Mouse (Mus musculus) heart, embryonic 10.5 days (tissue): ENCODE data around the gene Tet1. TPM values are rescaled to one million over a fixed set of nuclear protein-coding genes. Genes with fewer than 3 reads are reported as not detected.
A peak's percentile ranks its signal among the peaks of the same experiment; 100 is the strongest.

ENCODE experiments used
- DNase-seq: peaks from one replicate; pipeline ENCODE4 v3.0.0-alpha.2; 2017; ENCODE audit warnings: low spot score
- H3K27ac ChIP-seq: fragments of 300-500 bp; sonication (generic); 2 replicates; pipeline ENCODE4 v1.5.1; 2016; ENCODE audit warnings: mild to moderate bottlenecking
- H3K27me3 ChIP-seq: fragments of 300-500 bp; sonication (generic); 2 replicates; pipeline ENCODE4 v1.6.1; 2016; ENCODE audit warnings: mild to moderate bottlenecking; ENCODE audit not compliant: poor library complexity, insufficient read depth, severe bottlenecking
- H3K36me3 ChIP-seq: fragments of 300-500 bp; sonication (generic); 2 replicates; pipeline ENCODE4 v1.6.1; 2016; ENCODE audit warnings: mild to moderate bottlenecking, moderate library complexity
- H3K4me1 ChIP-seq: fragments of 300-500 bp; sonication (generic); 2 replicates; pipeline ENCODE4 v1.6.1; 2016; ENCODE audit warnings: mild to moderate bottlenecking
- H3K4me3 ChIP-seq: fragments of 300-500 bp; sonication (generic); 2 replicates; pipeline ENCODE4 v1.5.1; 2016; ENCODE audit warnings: mild to moderate bottlenecking, moderate library complexity
- H3K9me3 ChIP-seq: fragments of 300-500 bp; sonication (generic); 2 replicates; pipeline ENCODE4 v1.6.1; 2016; ENCODE audit warnings: mild to moderate bottlenecking, moderate library complexity
- WGBS: fragments of 180-500 bp; shearing (Covaris S2); methylation state at CpG from one replicate; pipeline ENCODE4 v1.1.7; 2016; 5-methylcytosine and 5-hydroxymethylcytosine counted together
- polyA plus RNA-seq: library from polyadenylated mRNA; unstranded; fragments of >200 nt; fragmentation: Nextera tagmentation; extraction: Ambion mirVana; gene quantifications from 2 replicates; pipeline ENCODE4 v1.2.1, GENCODE M21; 2016

Gene Tet1
- polyA plus RNA-seq, 1 experiment from 2014 or later: 30.3 TPM

DNA sequence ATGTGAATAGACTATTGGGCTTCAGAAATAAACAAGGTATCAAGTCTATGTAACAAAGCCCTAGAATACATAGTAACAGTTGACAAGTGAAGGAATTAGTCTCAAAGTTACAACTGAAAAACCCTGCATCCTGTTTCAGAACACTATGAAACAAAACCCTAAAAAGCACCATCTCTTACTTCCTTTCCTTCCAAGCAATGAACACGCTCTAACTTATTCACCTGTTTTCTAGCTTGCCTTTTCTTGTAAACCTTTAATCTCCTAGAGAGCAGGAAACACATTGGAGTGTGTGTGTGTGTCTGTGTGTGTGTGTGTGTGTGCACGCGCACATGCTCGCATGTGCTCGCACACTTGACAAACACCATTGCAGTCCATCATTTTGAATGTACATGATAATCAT is 49.8 kb downstream of the Tet1 start:
- Histone ChIP-seq H3K36me3 (peaks cover 21% of the 10 kb centered on the region), H3K9me3 (no peaks in the 10 kb centered on the region), H3K4me3 (no peak overlapping the region), H3K27me3 (no peaks in the 10 kb centered on the region), H3K27ac (no peak overlapping the region), H3K4me1 (peaks cover 37% of the 10 kb centered on the region)
- no peak for DNase-seq
- 90% methylated on average over 5 of the region's 5 CpGs for WGBS

DNA sequence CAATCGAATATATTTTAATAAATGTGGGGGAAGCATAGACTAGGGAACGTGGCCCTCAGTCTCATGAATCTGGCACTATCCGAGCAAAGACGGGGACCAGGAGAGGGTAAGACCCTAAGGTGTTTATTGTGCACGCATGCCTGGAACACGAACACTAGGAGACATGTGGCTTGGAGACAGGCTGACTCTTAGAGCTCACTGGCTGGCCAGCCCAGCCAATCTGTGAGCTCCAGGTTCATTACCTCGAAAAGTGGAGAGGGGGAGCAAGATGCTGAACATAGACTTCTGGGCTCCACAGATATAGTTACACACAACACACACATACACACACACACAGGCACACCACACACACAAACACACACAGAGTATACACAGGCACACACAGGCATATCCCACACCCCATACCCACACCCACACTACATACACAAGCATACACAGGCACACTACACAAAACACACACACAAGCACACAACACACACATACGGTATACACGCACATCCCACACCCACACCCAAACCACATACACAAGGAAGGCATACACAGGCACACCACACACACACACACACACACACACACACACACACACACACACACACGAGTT is 52.0 kb downstream of the Tet1 start:
- DNase-seq: no peak
- H3K4me1 ChIP-seq: peaks cover 31% of the 10 kb centered on the region
- peaks cover 12% of the 10 kb centered on the region for H3K36me3 ChIP-seq
- no peaks in the 10 kb centered on the region for H3K9me3 ChIP-seq
- H3K4me3 ChIP-seq: no peak overlapping the region
- peak overlapping the region; percentile 69 for H3K27ac ChIP-seq
- WGBS: 79% methylated on average over 10 of the region's 10 CpGs
- H3K27me3 ChIP-seq: no peaks in the 10 kb centered on the region

DNA sequence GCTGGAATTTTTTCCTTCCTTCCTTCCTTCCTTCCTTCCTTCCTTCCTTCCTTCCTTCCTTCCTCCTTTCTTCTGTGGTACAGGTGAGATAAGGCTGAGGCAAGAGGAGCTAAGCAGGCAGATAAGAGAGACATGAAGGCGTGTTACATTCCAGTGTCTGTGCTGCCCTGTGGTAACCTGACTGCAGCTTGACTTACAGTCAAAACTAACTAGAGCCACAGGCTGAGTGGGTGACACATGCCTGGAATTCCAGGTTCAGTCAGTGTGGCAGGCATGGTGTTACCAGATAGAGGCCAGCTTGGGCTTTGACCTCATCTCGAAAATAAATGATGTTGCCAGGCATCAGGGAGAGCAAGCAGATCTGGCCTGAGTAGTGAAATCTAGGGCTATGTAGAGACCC is 53.8 kb downstream of the Tet1 start:
- Histone ChIP-seq H3K27me3 (no peaks in the 10 kb centered on the region), H3K4me3 (peak overlapping the region; percentile 10; the same call in 1 of the 2 replicates), H3K9me3 (no peaks in the 10 kb centered on the region), H3K4me1 (peaks cover 34% of the 10 kb centered on the region), H3K36me3 (peaks cover under 1% of the 10 kb centered on the region; the same call in 1 of the 2 replicates), H3K27ac (peak overlapping the region; percentile 84)
- WGBS: 8% methylated on average over 2 of the region's 2 CpGs
- peak; percentile 87 for DNase-seq

DNA sequence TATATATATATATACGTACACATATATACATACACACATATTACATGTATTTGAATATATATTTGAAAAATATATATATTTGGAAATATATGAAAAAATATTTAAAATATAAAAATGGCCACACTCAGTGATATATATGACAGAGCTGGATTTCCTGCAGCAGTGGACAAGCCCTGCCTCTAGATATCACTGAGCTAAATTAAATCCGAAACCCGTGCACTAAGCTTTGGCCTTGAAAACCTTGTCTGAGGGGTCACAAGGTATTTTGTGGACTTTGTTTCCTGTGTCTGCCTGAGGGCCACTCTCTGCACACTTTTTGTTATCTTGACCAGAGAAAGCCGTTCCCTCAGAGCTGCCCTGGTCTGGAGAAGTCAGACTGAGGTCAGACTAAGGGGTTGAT is 54.2 kb downstream of the Tet1 start:
- WGBS: 29% methylated on average over 4 of the region's 4 CpGs
- H3K4me3 ChIP-seq: peak overlapping the region; percentile 10; the same call in 1 of the 2 replicates
- H3K27ac ChIP-seq: peak overlapping the region; percentile 84
- no peaks in the 10 kb centered on the region; the same call in 1 of the 2 replicates for H3K36me3 ChIP-seq
- peaks cover 34% of the 10 kb centered on the region for H3K4me1 ChIP-seq
- DNase-seq: no peak
- no peaks in the 10 kb centered on the region for H3K27me3 ChIP-seq
- H3K9me3 ChIP-seq: no peaks in the 10 kb centered on the region

DNA sequence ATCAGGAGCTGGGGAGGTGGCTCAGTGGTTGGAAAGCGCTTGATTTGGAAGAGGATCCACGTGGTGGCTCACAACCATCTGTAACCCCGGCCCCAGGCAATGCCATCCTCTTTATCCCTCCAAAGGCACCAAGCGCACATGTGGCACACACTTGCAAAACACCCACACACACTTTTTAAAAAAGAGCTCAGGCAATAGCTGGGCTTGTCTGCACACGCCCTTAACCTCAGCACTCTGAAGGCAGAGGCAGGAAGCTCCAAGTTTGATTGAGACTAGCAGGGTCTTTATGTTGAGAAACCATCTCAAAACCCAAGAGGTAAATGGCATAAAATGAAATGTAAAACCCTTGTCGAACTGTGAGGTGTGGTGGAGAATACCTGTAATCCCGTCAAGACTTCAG is 57.2 kb downstream of the Tet1 start:
- DNase-seq: no peak
- Histone ChIP-seq H3K27ac (0 out of 2 replicates have a peak overlapping the region, but pooled peaks have one; percentile 16), H3K4me3 (no peak overlapping the region), H3K9me3 (no peaks in the 10 kb centered on the region), H3K27me3 (no peaks in the 10 kb centered on the region), H3K4me1 (peaks cover 25% of the 10 kb centered on the region), H3K36me3 (no peaks in the 10 kb centered on the region)
- WGBS: 79% methylated on average over 7 of the region's 7 CpGs

DNA sequence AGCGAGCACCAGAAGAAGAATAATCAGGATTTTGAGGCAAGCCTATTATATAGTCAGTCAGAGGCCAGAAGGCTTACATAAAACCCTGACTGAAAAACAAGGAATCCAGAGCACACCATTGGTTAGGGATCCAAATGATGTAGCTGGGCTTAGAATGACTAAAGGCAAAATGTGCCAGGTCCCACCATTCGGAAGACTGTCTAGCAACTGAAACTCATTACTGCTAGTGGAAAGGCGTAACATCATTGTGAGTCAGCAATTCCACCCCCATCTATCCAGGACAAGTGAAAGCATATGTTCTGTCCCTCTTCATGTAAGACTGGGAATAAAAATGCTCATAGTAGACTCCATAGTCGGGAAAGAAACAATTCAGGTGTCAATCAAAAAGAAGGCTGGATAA is 57.8 kb downstream of the Tet1 start:
- DNase-seq: no peak
- Histone ChIP-seq H3K4me3 (no peak overlapping the region), H3K9me3 (no peaks in the 10 kb centered on the region), H3K36me3 (no peaks in the 10 kb centered on the region), H3K27ac (no peak overlapping the region), H3K4me1 (peaks cover 20% of the 10 kb centered on the region), H3K27me3 (no peaks in the 10 kb centered on the region)
- WGBS: 74% methylated on average over 4 of the region's 4 CpGs

DNA sequence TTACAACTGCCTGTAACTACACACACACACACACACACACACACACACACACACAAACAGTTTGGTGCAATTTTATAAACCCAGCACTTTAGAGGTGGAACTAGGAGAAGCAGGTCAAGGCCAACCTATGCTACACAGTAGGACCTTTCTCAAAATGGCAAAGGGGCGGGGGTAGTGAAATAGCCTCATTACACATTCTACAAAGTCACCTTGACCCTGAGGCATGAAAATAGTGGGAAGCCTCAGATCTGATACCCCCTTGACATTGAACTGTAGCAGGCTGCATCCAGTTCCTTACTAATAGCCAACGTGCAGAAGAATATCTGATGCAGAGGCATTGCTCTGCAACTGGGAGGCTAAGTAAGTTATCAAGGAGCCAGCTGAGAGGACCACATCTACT is 60.0 kb downstream of the Tet1 start:
- H3K27ac ChIP-seq: no peak overlapping the region; the same call in 1 of the 2 replicates
- no peaks in the 10 kb centered on the region for H3K9me3 ChIP-seq
- H3K36me3 ChIP-seq: no peaks in the 10 kb centered on the region
- no peaks in the 10 kb centered on the region for H3K27me3 ChIP-seq
- peaks cover 19% of the 10 kb centered on the region; the same call in 1 of the 2 replicates for H3K4me1 ChIP-seq
- no peak overlapping the region for H3K4me3 ChIP-seq
- no peak for DNase-seq
- WGBS: 87% methylated on average over 2 of the region's 2 CpGs

DNA sequence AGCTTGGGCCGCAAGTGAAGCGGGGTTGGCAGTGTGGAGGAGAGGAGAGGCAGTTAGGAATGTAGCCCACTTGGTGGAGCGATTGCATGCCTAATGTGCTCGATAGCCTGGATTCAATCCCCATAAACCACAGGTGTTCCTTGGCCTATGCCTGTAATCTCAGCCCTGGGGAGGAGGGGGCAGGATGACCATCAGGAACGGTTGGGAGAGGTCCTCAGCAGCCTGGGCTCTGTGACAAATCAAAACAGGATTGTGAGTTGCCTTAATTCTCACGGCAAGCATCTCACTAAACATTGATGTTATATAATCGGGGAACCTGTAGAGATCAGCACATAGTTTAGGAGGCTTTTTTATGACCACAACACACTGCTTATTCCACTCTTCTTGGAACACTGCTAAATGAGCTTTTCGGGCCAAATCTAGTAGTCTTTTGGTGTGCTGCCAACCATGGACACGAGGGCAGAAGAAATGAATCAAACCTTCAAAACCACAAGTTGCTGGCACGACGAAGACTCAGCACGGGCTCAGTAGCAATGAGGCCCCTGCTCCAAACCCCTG is 61.6 kb downstream of the Tet1 start:
- Histone ChIP-seq H3K27me3 (no peaks in the 10 kb centered on the region), H3K27ac (no peak overlapping the region), H3K4me1 (peaks cover 27% of the 10 kb centered on the region; the same call in 1 of the 2 replicates), H3K36me3 (no peaks in the 10 kb centered on the region), H3K9me3 (no peaks in the 10 kb centered on the region), H3K4me3 (no peak overlapping the region)
- no peak for DNase-seq
- WGBS: 82% methylated on average over 12 of the region's 12 CpGs

DNA sequence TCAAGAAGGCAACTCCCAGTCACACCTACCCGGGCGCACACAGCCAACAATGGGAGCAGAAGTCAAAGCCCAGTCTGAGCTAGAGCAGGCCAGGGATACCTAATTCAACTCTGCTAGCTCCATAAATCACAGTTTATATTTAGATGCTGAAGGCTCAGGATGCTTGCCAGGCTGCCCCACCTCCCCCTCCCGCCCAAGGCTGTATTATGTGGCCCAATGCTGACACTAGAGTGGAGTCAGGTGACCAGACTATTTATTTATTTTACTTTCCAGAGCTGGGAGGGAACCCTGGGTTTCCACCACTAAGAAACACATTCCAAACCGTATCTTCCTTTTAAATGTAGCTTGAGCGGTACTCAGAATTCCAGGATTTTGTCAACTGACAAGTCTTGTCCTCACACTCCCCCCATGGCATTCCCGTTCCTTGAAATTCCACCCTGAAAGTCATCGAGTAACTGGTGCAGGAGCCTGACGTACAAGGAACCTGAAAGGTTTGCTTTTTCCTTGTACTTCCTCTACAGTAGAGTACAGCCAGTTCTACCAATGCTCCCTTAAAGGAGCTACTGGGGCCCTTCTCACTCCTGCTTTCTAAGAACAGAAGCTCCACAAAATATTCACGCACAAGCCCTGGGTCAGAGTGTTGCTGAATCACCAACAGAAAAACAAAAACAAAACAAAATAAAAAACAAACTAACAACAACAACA is 64.9 kb downstream of the Tet1 start:
- Histone ChIP-seq H3K4me1 (peaks cover 23% of the 10 kb centered on the region; the same call in 1 of the 2 replicates), H3K27me3 (no peaks in the 10 kb centered on the region), H3K4me3 (peak overlapping the region; percentile 23; the same call in 1 of the 2 replicates), H3K27ac (peak overlapping the region; percentile 81), H3K36me3 (peaks cover 15% of the 10 kb centered on the region), H3K9me3 (no peaks in the 10 kb centered on the region)
- WGBS: 30% methylated on average over 9 of the region's 9 CpGs
- peak; percentile 80 for DNase-seq

DNA sequence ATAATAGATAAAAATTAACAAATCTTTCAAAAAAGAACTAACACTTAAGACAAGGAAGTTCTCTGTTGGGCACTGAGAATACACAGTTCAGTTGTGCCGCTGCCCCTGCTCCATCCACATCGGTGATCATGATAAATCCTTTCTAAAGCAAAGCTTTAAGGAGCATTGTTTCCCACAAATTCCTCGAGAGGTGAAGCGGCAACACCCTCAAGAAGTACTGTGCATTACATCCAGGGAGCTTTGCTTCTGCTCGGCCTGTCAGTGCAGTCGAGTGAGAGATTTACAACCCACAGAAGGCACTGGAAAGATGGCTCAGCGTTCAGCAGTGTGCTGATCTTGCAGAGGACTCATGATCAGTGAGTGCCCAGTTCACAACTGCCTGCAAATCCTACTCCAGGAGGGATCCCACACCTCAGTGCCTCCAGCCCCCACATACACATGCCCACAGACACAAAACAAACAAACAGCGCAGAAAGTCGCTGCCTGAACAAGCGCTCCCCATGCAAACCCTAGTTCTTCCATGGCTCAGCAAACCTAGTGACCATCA is 66.8 kb downstream of the Tet1 start:
- Histone ChIP-seq H3K36me3 (peaks cover 33% of the 10 kb centered on the region), H3K4me3 (no peak overlapping the region), H3K9me3 (no peaks in the 10 kb centered on the region), H3K27ac (no peak overlapping the region), H3K27me3 (no peaks in the 10 kb centered on the region), H3K4me1 (peaks cover 18% of the 10 kb centered on the region; the same call in 1 of the 2 replicates)
- whole genome bisulfite sequencing: 83% methylated on average over 10 of the region's 10 CpGs
- no peak for DNase-seq

DNA sequence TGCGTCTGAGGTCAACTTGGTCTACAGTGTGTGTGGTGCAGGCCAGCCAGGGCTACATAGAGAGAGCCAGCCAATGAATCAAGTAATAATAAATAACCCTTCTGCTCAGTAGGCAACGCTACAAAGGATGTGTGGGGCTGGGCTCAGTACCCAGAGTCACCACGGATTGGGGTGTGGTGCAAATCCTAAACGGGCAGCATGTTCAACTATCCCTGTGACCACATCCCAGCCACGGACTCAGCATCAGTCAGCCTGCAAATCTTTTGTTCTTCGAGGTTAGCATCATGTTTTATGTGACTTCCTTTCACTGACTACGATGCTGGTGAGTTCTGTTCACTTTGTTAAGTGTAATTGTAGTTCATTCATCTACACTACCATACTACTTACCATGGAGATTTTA is 68.1 kb downstream of the Tet1 start:
- H3K27ac ChIP-seq: no peak overlapping the region
- no peaks in the 10 kb centered on the region for H3K9me3 ChIP-seq
- peaks cover 18% of the 10 kb centered on the region; the same call in 1 of the 2 replicates for H3K4me1 ChIP-seq
- peaks cover 36% of the 10 kb centered on the region for H3K36me3 ChIP-seq
- WGBS: 89% methylated on average over 7 of the region's 7 CpGs
- DNase-seq: no peak
- H3K27me3 ChIP-seq: no peaks in the 10 kb centered on the region
- no peak overlapping the region for H3K4me3 ChIP-seq

DNA sequence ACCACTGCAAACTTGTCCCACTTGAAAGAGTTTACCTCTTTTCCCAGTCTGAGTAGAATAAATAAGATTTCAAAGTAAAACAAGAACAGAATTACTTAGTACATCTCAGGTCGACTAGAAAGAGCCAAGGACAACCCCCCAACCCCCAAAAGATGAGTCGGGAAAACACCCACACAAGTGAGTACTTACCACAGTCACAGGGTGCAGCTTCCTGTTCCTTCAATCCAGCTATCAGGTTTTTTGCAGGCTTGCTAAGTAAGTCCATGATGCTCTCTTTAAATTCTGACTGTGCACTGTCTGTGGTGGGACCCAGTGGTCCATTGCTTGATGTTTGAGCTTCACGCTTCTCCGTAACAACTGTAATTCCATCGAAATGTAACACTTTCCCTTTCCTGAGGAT is 70.8 kb downstream of the Tet1 start:
- Histone ChIP-seq H3K27ac (no peak overlapping the region), H3K36me3 (peaks cover 48% of the 10 kb centered on the region), H3K4me1 (peaks cover 3% of the 10 kb centered on the region; the same call in 1 of the 2 replicates), H3K4me3 (no peak overlapping the region), H3K9me3 (no peaks in the 10 kb centered on the region), H3K27me3 (no peaks in the 10 kb centered on the region)
- DNase-seq: no peak
- 85% methylated on average over 5 of the region's 5 CpGs for WGBS

DNA sequence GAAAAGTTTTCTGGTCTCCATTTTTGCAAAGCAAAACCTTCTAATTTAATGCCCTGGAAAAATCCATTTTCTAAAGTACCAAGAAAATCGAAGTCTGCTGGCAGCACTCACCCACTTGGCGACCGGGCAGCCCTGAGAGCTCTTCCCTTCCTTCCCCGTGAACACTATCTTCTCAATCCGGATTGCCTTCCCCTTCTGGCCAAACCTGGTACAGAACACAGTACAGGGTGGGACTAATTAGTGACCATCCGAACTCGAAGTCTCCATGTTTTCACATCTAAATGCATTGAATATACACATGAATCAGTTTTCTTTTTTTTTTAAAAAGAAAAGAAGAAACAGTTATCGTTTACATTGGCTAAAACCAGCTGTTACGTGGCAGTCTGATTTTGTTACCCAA is 76.0 kb downstream of the Tet1 start:
- 82% methylated on average over 9 of the region's 9 CpGs for WGBS
- H3K27ac ChIP-seq: no peak overlapping the region
- H3K4me1 ChIP-seq: no peaks in the 10 kb centered on the region
- H3K9me3 ChIP-seq: no peaks in the 10 kb centered on the region
- H3K27me3 ChIP-seq: no peaks in the 10 kb centered on the region
- H3K36me3 ChIP-seq: peaks cover 52% of the 10 kb centered on the region
- no peak overlapping the region for H3K4me3 ChIP-seq
- no peak for DNase-seq
